Mouse (Mus musculus) c-Kit-positive CD71-negative TER-119-negative erythroid progenitor cells, embryonic 14.5 days (primary cell): ENCODE data around the gene Rwdd3.

Source experiments
- DNase-seq: peaks from one replicate; pipeline ENCODE4 v3.0.0-alpha.2; 2013; ENCODE audit warnings: low read depth

Gene Rwdd3

DNA sequence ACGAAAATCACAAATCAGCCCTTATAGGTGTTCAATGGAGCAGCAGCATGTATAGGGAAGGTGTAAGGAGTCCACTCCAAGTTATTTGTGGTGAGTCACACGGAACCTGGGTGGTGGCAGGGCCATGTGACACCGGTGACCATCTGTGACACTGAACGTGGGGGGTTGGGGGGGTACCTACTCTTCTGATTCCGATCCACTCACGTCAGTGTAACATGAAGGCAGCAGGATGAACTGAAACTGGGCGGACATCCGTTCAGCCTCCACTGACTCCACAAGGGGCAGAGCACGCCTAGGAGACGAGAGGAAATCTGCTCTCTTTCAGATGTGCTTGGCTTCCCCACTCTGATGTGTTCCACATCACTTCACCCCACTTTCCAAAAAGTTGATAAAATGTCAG is 11.9 kb downstream of the Rwdd3 start:
- DNase-seq = no peak

DNA sequence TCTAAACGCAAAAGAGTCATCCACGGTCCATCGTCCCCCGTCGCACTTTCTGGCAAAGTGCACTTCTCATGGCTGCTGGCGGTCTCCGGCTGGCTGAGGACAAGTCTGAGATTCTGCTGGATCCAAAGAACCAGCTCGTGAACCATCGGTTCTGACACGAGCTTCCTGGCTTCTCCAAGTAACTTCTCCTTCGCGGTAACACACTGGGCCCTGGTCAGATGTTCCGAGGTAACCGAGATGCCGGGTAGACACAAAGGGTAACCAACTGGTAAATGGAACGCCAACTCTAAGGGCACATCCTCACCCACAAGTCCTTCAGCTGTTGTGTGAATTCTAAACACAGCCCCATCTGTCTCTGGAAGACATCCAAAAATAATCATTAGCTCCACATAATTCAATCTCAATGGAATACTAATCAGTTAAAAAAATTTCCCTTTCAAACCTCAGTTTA is 12.6 kb downstream of the Rwdd3 start:
- no peak for DNase-seq

DNA sequence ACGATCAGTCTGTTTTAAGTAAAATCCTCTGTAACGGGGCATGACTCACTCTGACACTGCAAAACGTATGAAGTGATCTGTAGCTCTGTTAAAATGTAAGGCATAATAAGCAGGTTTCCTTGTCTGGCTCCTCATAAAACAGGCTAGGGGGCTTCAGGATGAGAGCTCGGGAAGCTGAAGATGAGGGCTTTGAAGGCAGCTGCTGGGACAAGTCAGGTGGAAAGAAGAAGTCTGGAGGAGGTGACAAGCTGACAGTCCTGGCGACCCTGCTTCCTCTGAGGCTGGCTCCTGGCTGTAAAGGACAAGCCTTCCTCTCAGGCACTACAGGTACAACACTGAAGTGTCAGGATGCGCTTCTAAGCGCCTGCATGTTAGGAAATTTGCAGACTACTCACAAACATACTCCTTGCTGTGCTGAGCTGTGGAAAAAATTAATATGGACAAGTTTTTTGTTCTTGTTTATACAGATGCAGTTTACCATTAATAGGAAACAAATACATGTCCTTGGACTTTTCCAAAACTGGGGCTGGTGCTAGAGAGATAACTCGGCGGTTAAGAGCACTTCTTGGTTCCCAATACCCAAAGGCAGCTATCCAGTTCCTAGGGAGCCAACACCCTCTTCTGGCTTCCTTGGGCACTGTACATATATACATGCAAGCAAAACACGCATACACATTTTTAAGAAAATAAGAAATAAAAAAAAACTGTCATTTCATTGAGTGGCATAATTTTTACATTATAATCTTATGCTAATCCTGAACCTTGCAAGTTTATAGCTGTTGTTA is 13.8 kb downstream of the Rwdd3 start:
- no peak for DNase-seq

DNA sequence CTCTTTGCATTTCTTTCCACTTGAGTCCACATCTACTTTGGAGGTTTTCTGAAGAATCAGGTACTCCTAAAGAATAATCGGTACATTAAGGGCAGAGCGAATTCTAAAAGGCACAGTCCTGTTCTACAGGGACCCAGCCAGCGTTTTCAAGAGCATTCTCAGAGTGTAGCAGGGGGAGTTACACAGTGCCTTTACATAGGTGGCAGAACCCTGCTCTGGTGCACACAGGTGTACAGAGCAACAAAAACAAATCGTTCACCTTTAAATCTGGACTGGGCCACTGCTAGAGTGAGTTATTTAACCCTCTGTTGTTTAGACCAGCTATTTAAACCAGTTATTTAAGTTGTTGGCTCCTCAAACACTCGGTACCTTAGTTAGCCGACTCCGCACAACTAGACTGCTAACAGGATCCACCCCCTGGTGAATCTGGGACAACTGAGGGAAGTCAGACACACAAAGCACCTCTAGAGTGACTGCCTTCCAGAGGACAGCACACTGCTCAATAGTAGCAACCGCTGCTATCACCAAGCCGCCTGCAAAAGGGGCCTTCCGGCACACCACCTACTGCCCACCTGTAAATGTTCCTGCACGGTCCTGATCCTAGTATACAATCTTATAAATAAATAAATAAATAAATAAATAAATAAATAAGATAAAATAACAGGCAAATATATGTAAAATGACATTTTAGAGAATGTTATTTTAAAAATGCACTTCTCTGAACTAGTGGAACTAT is 14.9 kb downstream of the Rwdd3 start:
- DNase-seq = no peak

DNA sequence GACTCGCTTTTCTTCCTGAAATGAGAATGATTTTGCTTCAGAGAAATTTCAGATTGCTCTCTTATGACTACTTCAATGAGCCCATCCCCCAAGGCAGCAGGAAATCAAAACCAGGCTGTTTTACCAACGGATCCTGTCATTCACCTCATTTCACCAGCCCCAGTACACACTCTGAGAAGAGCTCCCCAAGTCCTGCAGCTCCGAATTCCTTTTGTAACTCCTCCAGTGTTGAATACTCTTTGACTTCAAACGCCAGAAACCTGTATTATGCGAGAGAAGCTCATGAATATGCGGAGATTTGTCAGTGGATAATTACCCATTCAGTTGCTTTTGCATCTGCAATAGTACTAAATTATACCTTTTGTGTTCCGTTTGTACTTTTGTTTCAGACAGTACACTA is 15.5 kb downstream of the Rwdd3 start:
- no peak for DNase-seq

DNA sequence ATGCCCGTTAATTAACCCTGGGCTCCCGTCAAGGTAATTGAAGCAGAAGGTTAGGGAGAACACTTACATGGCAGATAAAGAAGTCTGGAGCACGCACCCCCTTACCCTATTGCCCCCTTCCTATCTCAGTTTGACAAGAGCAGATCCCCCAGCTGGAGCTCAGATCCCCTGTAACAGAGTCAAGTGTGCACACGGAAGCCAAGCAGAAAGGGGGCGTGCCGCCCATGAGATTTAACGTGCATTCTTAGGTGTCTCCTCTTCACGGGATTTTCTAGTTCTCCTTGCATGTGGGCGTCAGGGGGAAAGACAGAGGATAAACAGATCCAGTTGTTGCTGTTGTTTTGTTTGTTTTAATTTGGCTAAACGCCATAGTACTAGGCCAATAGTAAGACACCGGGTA is 37.6 kb downstream of the Rwdd3 start:
- DNase-seq = no peak

DNA sequence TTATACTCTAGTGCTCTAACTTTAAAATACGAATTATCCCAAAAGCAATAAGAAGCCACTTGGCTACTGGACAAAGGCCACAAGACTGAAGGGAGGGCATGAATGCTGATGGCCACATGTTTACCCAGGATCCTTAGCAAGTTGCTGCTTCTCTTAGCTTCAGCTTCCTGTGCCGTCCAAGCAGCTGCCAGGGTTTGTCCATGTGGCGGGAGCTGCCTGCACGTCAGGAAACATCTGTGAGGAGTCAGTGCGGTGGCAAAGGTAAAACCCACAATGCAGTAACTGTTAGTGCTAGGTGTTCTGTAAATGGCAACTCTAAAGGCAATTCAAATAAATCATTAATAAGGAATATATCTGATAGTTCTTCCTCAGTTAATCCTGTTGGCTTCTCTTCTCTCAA is 38.5 kb downstream of the Rwdd3 start:
- no peak for DNase-seq

DNA sequence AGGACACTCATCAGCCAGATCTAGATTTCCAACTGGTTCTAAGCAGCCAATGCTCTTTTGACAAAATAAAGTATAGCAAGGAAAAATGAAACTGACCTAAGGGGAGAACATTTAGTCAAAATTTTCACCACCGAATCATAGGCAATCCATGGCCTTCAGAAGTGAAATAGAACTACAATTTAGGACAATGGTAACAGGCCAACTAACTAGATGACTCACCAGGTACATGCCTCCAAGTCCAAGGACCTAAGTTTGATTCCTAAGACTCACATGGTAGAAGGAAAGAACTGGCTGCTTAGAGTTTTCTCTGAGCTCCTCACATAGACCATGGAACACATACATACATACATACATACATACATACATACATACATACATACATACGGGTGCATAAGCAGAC is 44.3 kb downstream of the Rwdd3 start:
- no peak for DNase-seq

DNA sequence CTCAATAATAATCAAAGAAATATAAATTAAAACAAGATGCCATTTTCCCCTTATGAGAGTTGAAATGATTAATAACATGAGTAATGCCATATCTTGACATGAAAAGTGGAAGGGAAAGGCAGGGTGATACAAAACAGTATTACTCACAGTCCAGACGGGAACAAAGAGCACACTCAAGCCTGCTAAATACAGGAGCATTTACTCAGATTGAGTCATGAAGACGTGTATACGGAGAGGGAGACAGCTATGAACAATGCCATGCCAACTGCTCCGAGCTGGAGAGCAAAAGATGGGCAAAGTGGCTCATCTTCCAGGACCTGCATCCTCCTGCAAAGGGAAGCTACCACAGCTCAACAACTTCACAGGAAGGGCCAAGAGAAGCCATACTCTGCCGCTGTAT is 45.0 kb downstream of the Rwdd3 start:
- no peak for DNase-seq

DNA sequence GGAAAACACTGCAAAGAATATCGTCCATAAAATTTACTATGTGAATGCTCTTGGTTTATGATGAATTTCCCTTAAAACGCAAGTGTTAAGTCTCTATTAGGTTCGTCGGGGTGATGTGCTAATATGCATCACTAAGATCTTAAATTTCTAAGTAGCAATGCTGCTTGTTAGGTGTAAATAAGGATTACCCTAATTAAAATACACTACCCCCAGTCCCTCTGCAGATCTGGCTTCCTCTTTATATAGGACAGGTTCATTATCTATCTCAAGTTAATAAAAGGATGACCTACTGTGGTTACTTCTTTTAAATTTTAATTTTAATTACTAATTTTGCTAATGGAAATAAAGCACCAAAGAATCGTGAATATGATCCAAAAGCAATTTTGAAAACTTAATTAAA is 50.4 kb downstream of the Rwdd3 start:
- DNase-seq = no peak

DNA sequence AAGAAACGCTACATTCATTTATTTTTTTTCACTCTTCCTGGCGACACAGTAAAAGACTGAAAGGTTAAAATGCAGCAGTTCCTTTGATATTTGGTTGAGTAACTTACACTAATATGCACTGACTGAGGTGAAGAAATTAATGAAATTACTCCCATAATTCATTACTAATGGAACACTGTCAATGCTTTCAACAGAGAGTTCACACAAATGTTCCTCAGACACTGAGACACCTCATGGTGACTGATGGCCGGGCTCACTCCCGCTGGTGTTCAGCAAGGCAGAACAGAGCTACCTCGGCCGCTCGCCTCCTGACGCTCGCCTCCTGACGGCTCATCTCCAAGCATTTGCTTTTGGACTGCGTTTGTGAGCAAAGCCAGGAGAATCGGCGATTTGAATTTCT is 54.9 kb downstream of the Rwdd3 start:
- no peak for DNase-seq

DNA sequence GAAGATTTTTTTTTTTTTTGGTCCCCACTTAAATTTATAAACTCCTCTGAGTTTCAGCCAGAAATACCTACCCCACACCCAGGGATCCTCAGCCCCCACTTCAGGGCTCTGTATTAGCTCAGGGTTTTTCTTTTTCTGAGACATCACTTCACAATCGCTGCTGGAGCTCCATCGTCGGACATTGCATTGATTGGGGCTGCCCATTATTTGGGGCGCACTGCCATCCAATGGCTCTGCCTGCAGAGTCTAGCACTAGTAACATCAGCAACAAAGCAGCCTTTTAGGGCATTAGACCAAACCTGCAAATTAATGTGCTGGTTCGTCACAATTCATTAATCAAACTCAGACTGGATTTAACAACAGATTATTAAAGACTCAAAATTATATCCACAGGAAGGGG is 55.4 kb downstream of the Rwdd3 start:
- no peak for DNase-seq

DNA sequence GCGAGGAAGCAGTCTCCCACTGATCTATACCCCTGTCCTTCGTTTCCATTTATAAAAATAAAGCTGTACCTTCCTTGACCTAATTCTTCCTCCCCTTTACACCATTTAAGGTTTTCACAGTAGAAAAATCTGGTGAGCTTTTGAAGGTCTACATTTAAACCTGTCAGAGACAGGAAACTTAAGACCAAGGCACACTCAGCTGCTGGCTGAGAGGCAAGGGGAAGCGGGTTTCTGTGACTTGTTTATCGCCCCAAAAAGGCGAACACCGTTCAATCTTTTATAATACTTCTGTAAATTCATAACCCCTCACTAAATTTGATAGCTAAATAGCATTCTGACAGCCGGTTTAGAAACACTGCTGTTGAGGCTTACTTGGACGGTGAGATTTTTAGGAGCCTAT is 60.4 kb downstream of the Rwdd3 start:
- DNase-seq = no peak

DNA sequence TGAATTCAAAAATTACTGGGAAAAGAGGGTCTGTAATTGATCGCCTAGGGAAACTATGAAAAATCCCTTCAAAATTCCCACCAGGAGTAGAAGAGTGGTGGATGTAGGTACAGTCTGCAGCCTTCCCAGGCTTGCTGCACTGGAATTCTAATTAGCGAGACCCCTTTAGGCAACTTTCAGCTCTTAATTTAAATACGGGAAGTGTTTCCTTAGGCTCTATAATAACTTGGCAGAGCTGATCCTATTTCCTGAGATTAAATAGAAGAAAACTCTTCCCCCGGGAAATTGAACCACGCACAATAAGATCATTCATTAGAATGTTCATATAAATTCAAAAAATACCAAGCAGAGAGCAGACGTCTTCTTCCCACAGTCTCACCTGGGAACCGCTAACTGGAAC is 61.1 kb downstream of the Rwdd3 start:
- DNase-seq = no peak

DNA sequence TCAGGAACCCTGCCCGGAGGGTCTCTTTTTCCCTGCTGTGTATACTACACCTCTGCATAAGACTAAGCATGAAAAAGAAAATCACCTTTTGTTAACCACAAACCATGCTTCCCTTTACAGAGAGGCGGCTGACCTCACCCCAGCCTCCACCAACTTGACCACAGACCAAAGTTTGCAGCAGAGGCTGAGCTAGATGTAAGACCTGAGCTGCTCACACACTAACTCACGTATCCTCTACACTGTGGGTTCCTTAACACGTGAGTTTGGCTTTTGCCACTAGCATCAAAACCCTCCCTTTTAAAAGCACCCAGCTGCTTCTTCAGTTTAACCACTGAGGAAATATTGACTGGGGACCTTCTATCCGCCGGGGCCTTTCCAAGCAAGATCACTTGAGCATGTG is 64.0 kb downstream of the Rwdd3 start:
- DNase-seq = no peak

DNA sequence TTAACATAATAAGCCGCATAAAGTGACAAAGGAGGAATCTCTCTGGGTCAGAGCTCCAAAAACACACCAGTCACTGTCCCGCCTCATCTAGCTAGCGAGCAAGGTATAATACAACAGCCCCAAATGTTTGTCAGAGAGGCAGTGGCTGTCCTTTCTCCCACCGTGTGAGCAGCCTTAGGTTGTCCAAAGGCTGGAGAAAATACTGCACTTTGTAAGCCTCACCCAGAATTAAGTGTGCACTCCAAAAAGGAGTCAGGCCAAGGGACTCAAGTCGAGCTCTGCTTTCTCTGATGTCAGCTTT is 66.1 kb downstream of the Rwdd3 start:
- DNase-seq = no peak
